Mouse (Mus musculus): ENCODE data around the gene Cntln. TPM values are rescaled to one million over a fixed set of nuclear protein-coding genes. Genes with fewer than 3 reads are reported as not detected.

Cntln gene
- total RNA-seq, 2 experiments from 2014 or later, result 1.3 to 2.0 TPM

DNA sequence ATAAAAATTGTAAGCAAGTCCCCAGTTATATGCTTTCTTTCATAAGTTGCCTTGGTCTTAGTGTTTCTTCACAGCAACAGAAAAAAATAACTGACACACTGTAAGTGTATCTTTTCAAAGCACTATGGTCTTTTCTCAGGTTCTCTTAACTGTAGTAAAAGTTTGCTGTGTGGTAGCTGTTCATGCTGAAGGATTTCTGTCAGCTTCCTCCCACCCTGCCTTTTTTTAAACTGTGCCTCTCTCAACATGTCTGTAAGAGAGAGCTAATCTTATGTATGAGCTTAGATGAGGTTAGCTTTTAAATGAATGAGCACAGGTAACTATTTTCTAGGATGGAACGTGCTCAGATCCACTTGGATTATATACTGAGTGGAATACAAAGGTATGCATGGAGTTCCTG, 170.5 kb downstream of the Cntln start:
- DNase-seq, result no peak

DNA sequence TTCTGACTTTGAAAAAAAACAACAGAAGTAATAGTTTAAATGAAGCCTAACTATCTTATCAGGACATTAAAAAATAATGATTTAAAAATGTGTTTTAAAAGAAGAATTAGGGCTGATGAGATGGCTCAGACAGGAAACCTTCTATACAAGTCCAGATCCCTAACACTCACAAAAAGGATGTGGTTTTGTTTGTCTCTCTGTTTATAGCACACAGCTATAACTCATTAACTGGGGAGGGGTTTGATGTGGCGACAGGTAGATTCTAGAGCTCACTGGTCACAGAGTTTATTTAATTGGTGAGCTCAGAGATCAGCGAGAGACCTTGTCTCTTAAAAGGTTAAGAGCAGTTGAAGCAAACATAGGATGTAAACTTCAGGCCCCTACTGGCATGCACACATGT, 175.5 kb downstream of the Cntln start:
- DNase-seq, result no peak

DNA sequence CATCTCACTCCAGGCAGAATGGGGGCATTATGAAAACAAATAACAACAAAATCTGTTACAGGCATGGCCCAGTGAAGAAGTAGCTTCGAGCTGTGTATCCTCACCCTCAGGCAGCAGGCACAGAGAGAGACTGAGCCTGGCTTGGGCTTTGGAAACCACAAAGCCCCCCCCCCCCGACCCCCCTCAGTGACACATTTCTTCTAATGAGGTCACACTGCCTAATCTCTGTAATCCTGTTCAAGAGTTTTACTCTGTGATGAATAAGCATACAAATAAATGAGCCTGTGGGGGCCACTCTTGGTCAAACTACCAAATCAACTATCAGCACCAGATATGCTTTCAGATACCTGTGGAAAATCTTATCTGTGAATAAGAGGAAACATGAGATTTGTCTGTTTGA, 177.6 kb downstream of the Cntln start:
- no peak for DNase-seq

DNA sequence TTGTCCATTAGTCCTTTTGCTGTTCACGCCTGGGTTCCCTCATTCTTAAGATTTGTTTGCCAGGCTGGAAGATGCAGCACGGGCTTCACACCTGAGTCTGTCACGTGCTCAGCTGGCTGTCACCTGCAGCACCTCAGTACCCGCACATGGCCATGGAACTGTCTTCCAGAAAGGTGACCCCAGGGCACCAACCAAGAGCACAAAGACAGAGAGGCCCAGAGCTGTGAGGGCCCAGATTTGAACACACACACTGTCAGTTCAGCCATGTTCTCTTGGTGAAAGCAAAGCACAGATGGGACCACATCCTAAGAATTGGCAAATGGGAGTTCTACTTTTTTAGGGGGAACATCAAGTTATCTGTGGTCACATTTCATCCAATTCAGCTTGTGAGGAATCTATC, 211.9 kb downstream of the Cntln start:
- DNase-seq, result no peak

DNA sequence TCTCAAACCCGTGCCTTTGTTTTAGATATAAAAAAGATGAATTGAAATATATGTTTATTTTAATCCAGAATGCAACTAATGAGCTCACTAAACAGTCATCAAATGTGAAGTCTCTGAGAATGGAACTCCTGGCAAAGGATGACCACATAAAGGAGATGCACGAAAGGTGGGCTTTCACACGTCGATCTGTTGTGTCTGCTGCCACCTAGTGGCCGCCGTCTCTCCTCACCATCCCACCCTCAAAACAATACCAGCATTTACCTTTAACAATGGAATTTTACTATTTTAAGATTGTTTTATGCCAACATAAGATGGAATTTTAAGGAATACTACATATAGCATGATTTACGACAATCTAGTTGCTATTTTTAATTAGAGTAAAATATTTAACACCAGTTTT, 212.6 kb downstream of the Cntln start:
- DNase-seq, result no peak

DNA sequence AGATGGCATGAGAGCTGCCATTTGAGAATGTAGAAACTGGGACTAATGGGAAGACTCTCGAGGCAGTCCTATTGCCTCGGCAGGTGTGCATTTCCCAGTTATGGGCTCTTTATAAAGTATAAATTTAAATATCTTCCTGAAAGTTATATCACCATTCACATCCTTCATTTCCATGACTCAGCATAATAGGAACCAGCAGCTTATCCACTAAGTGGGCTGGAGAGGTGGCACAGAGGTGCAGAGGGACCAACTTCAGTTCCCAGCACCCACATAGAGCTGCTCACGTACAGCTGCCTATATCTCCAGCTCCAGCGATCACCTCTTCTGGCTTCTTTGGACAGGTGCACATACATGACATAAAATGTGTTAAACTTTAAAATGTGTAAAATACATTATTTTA, 218.1 kb downstream of the Cntln start:
- no peak for DNase-seq

DNA sequence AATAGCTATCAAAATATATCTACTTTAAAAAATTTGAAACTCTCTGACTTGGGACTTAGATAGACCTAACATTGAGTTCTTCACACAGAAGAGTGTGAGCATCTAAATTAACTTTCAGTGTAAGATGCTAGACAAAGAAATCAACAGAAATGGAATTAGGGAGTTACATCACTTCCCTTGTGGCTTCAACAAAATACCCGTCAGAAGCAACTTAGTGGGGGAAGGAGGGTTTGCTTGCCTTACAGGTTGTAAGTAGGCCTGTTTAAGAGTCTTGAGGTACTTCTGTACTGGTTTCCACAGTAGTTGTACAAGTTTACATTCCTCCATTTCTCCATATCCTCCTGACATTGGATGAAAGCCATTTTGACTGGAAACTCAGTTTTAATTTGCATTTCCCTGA, 222.3 kb downstream of the Cntln start:
- DNase-seq, result no peak

DNA sequence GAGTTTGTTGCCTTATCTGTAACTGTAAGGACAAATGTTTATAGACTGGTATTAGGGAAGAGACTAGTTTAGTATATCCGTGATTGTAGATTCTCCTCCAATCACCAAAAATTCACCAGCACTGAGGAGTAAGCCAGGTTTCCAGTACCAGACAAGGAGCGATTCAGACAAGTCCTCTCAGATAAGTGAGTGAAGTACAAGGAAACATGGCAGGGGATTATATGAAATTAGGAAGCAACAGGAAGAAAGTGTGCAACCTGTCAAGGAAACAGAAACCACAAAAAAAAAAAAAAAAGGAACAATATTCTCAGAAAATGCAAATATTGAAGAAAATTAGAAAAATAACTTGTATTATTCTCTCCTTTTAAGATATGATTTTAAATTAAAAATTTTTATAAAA, 222.9 kb downstream of the Cntln start:
- DNase-seq, result no peak

DNA sequence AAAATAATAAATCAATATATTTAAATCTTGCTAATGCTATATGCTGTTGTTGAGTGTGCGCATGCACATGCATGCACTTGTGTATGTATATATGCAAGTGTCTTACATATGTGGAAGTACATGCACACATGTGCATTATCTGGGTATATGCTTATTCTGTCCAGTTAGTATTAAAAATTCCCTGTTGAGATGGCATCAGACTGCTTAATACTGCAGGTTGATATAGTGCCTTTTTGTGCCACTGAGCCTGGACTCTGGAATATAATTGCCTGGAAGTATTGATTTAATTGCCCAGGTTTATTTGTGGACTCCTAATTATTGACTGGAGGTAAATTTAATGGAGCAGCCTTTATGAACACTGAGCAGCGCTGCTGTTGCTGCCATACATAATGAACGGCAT, 236.2 kb downstream of the Cntln start:
- no peak for DNase-seq

DNA sequence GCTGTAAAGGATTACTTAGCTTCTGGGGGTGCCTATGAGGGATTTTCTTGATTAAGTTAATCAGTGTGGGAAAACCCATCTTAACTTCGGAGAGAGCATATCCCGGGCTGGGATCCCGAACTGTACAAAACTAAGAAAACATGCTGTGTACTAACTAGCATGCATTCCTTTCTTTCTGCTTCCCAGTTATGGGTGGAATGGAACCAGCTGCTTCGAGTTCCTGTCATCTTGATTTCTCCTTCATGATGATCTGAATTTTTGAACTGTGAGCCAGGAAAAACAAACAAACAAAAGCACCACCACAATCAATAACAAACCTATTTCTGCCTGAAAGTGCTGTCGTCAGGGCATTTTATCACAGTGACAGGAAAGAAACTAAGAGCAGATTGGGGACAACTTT, 265.6 kb downstream of the Cntln start:
- DNase-seq, result no peak

DNA sequence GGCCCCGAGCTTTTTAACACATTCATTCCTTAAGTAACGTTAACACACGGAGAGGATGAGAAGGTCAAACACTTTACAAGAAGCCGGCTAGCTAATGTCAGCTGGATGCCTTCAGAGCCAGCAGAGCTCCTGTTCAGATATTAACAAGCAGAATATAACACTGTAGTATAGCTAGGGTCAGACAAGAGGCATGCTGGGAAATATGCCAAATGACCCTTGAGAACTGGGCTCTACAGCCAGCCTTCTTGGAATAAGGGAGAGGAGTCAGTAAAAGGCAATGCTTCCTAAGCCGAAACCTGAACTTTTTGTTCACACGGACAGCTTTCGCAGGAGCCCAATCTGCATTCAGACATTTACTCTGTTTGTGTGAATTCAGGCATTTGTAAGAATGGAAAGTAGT, 267.8 kb downstream of the Cntln start:
- DNase-seq, result no peak

DNA sequence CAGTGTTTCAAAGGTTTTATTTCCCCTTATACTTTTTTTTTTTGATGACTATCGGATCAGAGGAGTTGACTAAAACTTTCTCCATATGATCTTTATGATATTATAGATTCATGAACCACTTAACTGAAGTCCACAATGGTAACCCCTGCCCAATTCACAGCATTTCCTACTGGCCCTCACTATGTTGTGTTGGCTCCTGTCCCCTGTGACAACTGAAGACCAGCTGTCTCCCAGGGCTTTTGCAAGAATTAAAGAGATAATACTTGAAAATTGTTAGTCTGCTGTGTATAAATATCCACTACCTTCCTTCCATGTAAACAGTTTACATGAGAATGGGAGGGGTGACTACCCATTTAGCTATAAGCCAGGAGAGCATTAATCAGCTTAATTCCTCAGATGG, 270.3 kb downstream of the Cntln start:
- no peak for DNase-seq

DNA sequence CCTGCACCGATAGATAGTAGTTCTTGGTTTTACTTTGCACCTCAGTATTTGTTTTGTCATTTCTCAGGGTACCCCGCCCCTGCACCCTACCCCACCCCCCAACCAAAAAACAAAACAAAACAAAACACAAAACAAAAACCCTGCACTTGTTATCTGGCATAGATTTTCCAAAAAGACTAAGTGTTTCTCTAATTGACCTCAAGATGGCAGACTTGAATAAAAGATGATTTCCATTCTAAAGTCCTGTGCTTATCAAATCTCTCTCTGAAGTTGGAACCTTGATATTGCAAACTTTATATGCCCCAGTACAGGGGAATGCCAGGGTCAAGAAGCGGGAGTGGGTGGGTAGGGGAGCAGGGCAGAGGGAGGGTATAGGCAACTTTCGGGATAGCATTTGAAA, 277.0 kb downstream of the Cntln start:
- no peak for DNase-seq

DNA sequence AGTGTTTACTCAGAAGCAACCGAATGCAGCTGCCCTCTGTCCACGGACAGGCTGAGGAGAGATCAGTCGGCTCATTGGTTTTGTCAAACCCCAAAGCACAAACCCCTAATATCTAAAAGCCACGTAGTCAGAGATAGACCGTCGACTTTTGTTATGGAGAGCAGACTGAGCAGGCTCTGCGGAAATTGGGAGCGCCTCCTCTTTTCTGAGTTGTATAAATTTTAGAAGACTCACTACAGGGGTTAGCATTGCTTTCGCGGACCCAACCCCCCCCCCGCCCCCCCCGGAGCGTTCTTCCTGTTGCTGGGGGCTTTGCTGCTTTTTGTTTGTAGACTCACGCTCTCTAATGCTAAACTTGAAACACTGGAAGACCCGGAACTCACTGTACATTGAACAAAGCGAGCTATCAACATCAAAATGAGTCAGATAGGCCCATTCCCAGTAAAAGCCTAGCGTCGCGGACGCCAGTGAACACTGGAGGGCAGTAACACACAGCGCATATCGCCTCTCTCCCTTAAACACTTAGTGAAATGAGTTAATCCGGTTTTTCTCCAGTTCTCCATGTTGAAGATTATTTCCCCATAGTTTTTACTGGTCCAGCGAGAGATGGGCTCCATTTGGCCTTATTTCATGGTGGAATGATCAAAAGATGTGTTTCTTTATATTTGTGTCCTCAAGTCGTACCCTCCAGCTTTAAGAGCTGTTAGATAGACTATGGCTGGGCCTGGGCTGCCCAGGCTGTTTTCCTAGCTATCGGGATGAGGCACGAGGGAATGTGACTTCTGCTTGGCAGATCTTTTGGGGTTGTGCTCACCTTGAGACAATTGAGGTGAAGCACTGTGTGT, 278.6 kb downstream of the Cntln start:
- no peak for DNase-seq

DNA sequence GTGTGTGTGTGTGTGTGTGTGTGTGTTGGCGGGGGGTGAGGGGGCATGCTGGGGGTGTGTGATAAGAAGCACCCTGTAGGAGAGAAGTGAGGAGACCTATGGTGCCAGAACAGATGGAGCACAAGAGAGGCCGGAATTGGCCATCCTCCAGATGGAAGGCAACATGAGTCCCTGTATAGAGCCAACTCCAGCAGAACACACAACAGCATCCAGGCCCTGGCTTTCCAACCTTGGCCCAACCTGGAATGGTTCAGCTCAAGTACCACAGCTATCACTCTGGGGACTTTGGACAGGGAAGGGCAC, 279.2 kb downstream of the Cntln start:
- no peak for DNase-seq

DNA sequence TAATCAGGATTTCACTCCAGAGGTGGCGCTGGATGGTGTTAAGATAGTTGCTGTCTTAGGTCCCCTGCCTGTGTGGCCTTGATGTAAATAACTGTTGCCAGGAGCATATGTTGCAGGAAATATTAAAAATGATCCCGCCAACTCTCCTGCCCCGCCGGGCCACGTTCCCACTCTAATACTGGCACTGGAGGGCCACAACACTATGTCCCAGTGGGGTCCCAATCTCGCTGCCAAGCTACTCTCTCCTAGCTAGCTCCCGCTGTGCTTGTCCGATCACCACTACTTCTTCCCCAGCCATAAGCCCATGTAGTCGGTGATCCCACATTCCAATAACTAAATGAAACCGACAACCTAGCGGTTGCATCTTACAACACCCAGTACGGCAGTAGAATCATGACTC, 283.9 kb downstream of the Cntln start:
- no peak for DNase-seq

DNA sequence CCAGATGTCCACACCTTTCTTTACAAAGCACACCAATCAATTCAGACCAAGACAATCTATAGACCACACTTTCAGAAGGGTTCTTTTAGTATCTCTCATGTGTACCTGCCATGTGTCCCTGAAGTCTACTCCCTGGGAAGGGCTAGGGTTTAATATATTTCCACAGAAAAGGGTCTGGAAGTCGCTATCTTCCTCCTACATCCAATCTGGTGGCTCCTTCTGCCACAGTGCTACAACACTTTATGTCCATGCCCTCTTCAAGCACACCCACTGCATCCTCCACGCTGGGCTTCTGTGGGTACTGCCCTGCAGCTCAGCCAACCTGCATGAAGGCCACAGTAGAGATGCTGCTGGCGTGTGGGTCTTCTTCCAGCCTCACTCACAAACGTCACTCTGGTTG, 291.4 kb downstream of the Cntln start:
- DNase-seq, result no peak

DNA sequence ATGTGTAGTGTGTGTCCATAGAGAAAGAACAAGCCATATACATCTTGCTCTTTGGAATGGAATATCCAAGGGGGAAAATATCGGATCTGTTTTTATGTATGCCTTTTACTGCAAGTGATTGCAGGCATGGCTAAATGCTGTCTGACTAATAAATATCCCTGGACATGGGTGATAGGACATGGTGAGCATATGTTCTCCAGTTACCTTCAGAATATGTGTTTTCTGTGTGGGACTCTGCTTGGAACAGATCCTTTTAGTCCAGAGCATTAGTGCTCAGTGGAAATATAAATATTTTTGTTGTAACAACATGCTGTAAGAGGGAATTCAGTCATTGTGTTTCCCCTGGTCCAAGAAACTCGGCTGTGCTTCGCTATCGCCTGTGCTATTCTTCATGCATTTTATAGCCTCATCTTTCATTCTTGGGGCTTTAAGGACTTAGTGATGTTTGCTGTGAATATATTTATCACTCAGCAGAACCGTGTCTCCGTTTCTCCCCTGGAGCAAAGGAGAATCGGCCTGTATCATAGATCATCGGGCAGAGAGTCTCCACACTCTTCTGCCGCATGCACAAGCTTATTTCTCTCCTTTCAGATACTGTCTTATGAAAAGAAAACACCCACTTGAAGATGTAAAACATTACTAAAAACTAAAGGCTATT, 294.4 kb downstream of the Cntln start:
- DNase-seq, result no peak

Other genes starting within 250 kb of the Cntln start
- gene Bnc2, start 209.0 kb upstream of the Cntln start, total RNA-seq (2021), result 1 to 10 TPM; 4.5 to 6.3 TPM